ENCODE assay signal across 21 mouse cellular contexts in the genomic region with DNA sequence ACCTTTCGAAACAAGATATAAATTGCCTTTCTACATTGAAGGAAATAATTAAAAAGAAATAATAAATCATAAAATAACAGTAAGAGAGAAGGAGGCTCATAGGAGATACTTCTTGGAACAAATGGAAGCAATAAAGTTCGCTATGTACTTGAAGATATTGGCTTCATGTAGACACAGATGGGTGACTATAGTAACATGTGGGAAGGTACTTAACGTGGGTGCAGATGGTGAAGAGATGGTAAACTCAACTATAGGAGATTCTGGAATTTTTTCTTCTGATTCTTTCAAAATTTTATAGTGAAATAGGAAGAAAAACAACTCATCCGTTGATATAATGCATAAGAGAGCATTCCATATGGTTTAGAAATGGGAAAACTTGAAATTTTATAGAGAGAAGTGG. TPM values are rescaled to one million over a fixed set of nuclear protein-coding genes. Genes with fewer than 3 reads are reported as not detected.
"Had no signal": no experiment of that assay in that cellular context is flagged by ENCODE, and none has a peak within 500 bp of the region (broad histone marks: within the 10 kb centered on the region; RNA-seq: fewer than 3 reads in every experiment).

No protein-coding gene starts in this region.

- DNase-seq: liver, postnatal 0 days; lung, adult 2 months; lung, postnatal 14 days; lung, postnatal 36 days; right cerebral cortex, postnatal 14 days; thymus, adult 18-20 months; thymus, postnatal 14 days; thymus, postnatal 36 days had no signal

- H3K4me3 ChIP-seq: lung, embryonic 15.5 days; megakaryocyte, embryonic 14.5 days; midbrain, embryonic 13.5 days; midbrain, embryonic 15.5 days; neural tube, embryonic 12.5 days; stomach, embryonic 15.5 days had no signal

- H3K27ac ChIP-seq: lung, embryonic 15.5 days; macrophage; midbrain, embryonic 13.5 days; midbrain, embryonic 15.5 days; neural tube, embryonic 12.5 days; stomach, embryonic 15.5 days; stomach, postnatal 0 days had no signal

- ATAC-seq: liver, postnatal 0 days; lung, postnatal 0 days; midbrain, embryonic 13.5 days; midbrain, embryonic 15.5 days had no signal

RNA-seq across cellular contexts. Expression of a gene that starts 16.1 kb away (rescaled TPM):
- total RNA-seq: megakaryocyte progenitor cell, adult 5-6 weeks; midbrain, postnatal 0 days; monocyte, adult 5-6 weeks; neutrophil, adult 5-6 weeks had no signal
